Mouse (Mus musculus) cortical plate, adult 2 months (tissue): Measurements from ENCODE around the gene 4833439L19Rik.

Experiments used
- CTCF ChIP-seq: fragments of 200-500 bp; IDR thresholded peaks from 2 replicates; pipeline ENCODE4 v1.5.1; 2011; ENCODE audit warnings: mild to moderate bottlenecking, control low read depth, low read length; ENCODE audit not compliant: insufficient read depth; ENCODE audit errors: extremely low read depth
- POLR2A ChIP-seq: fragments of 200-500 bp; IDR thresholded peaks from 2 replicates; pipeline ENCODE4 v1.6.1; 2011; ENCODE audit warnings: mild to moderate bottlenecking, low read length, control low read depth; ENCODE audit not compliant: insufficient read depth; ENCODE audit errors: extremely low read depth

DNA sequence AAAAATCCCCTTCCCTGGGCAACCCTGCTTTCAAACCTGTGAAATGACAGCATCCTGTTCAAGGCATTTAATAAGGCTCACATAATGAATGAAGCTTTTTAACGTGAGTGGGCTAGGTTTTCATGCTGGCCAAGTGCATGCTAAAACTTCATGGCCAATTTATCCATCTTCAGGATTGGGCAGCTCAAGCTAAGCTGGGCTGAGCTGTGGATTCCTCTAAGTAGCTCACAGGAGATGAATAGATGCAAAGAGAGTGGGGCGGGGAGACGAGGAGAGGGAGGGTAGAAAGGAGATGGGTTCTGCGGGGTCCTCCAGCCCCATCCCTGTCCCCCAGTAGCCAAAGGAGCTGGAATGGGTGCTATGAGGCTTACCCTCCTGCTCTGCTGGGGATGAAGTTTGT, 39.0 kb upstream of the 4833439L19Rik start:
- TF ChIP-seq CTCF (no peak), POLR2A (no peak)
